ENCODE assay signal across 8 mouse cellular contexts in genomic region chrX:12151269-12151995, GRCm38 (mm10). TPM values are rescaled to one million over a fixed set of nuclear protein-coding genes. Genes with fewer than 3 reads are reported as not detected.
DNase-seq lines count a peak whose midpoint lies in the region; ATAC-seq and TF ChIP-seq lines count a peak whose summit lies in the region.

No protein-coding gene starts in this region.

- H3K36me3 ChIP-seq in forebrain, embryonic 14.5 days (ENCODE audit: control insufficient read depth, insufficient read depth, low read length): no peaks in the 10 kb centered on the region
- no peaks in the 10 kb centered on the region for H3K36me3 ChIP-seq in limb, embryonic 13.5 days

- H3K27me3 ChIP-seq in forebrain, embryonic 14.5 days (replicated peaks; ENCODE audit: control insufficient read depth, insufficient read depth, low read length): 0 out of 2 replicates have a peak, but pooled peaks cover 15% of the 10 kb centered on the region
- peaks cover 87% of the 10 kb centered on the region for H3K27me3 ChIP-seq in limb, embryonic 13.5 days

- TF ChIP-seq POLR2A in bone marrow, adult 2 months (IDR thresholded peaks at IDR 0.05; ENCODE audit: borderline replicate concordance, control insufficient read depth, low read depth, low read length): no peak

- peak; percentile 46 to 55 for DNase-seq in left cerebral cortex, adult 2 months (ENCODE audit: extremely low spot score in 1 of 2, low spot score in 2 of 2)
- no peak for DNase-seq in left cerebral cortex, adult 11 months (ENCODE audit: low spot score)
- peak; percentile 65 for DNase-seq in forebrain, embryonic 14.5 days (ENCODE audit: low spot score)
- DNase-seq in adipocyte (ENCODE audit: low spot score): no peak
- no peak for DNase-seq in gastrocnemius, adult 8-10 months (ENCODE audit: low spot score in 2 of 2)

- peak; percentile 63 for ATAC-seq in forebrain, embryonic 14.5 days
- no peak for ATAC-seq in limb, embryonic 13.5 days (ENCODE audit: low FRiP score, low read depth)
- ATAC-seq in neutrophil, adult 5-6 weeks (ENCODE audit: extremely low read depth, insufficient number of reproducible peaks, low FRiP score, poor library complexity, severe bottlenecking): peak; percentile 43; the same call in 1 of the 2 replicates

- peak overlapping the region; percentile 50 for H3K4me2 ChIP-seq in forebrain, embryonic 14.5 days (ENCODE audit: low read length)
- peak overlapping the region; percentile 61 for H3K4me2 ChIP-seq in limb, embryonic 13.5 days (replicated peaks)

- 4% methylated on average over 43 of the region's 43 CpGs for WGBS in bone marrow, adult 2 months
- 7% methylated on average over 43 of the region's 43 CpGs for WGBS in forebrain, embryonic 14.5 days
- WGBS in limb, embryonic 13.5 days: 3% methylated on average over 42 of the region's 43 CpGs

- no peaks in the 10 kb centered on the region for H3K9me3 ChIP-seq in forebrain, embryonic 14.5 days (replicated peaks; ENCODE audit: control insufficient read depth, low read length)
- no peaks in the 10 kb centered on the region for H3K9me3 ChIP-seq in limb, embryonic 13.5 days

- H3K27ac ChIP-seq in left cerebral cortex, adult 2 months: peak overlapping the region; percentile 63
- no peak overlapping the region for H3K27ac ChIP-seq in bone marrow, adult 2 months (ENCODE audit: control insufficient read depth, insufficient read depth, low read depth, low read length, poor library complexity)
- no peak overlapping the region for H3K27ac ChIP-seq in forebrain, embryonic 14.5 days (ENCODE audit: low read depth, low read length)
- H3K27ac ChIP-seq in limb, embryonic 13.5 days: no peak overlapping the region

- no peaks in the 10 kb centered on the region; the same call in 1 of the 2 replicates for H3K4me1 ChIP-seq in bone marrow, adult 2 months (ENCODE audit: control insufficient read depth, insufficient read depth, low read length)
- no peaks in the 10 kb centered on the region; the same call in 1 of the 2 replicates for H3K4me1 ChIP-seq in forebrain, embryonic 14.5 days (ENCODE audit: control insufficient read depth, insufficient read depth, low read length)
- peaks cover 44% of the 10 kb centered on the region for H3K4me1 ChIP-seq in limb, embryonic 13.5 days

- peak overlapping the region; percentile 40 for H3K9ac ChIP-seq in forebrain, embryonic 14.5 days (ENCODE audit: low read length)
- H3K9ac ChIP-seq in limb, embryonic 13.5 days: no peak overlapping the region

- no peak for TF ChIP-seq CTCF in left cerebral cortex, adult 2 months (IDR thresholded peaks at IDR 0.05)
- no peak for TF ChIP-seq CTCF in bone marrow, adult 2 months (IDR thresholded peaks at IDR 0.05; ENCODE audit: control insufficient read depth, insufficient read depth, low read length)

- intact Hi-C loops in left cerebral cortex, adult 2 months (cut with DNase I): loop anchor here (5.0 kb wide), 1 partner anchor 344 kb away; no protein-coding TSS in a partner anchor

- peak overlapping the region; percentile 37 for H3K4me3 ChIP-seq in left cerebral cortex, adult 2 months
- peak overlapping the region; percentile 16 for H3K4me3 ChIP-seq in bone marrow, adult 2 months (replicated peaks; ENCODE audit: control insufficient read depth, low read depth, low read length)
- H3K4me3 ChIP-seq in forebrain, embryonic 14.5 days (ENCODE audit: low read depth, low read length): peak overlapping the region; percentile 23
- H3K4me3 ChIP-seq in limb, embryonic 13.5 days: peak overlapping the region; percentile 33

RNA-seq across cellular contexts. Expression of gene Bcor, which starts 8.7 kb away (rescaled TPM):
- 10 to 100 TPM; 33.4 to 38.0 TPM for total RNA-seq in left cerebral cortex, adult 2 months (2021)
- 9.0 and 13.6 TPM in 2 replicates for polyA plus RNA-seq in bone marrow, adult 2 months (2011; ENCODE audit: insufficient read depth, insufficient read length, low replicate concordance, missing spikeins)
- polyA plus RNA-seq in forebrain, embryonic 14.5 days (2014; fragmentation: Nextera tagmentation; extraction: Ambion mirVana): 17.5 and 18.8 TPM in 2 replicates
- polyA plus RNA-seq in limb, embryonic 13.5 days (2015; fragmentation: Nextera tagmentation; extraction: Ambion mirVana): 16.8 and 17.8 TPM in 2 replicates
- 48.4 and 53.0 TPM in 2 replicates for total RNA-seq in neutrophil, adult 5-6 weeks (2017)
- total RNA-seq in gastrocnemius, adult 8-10 months (2022): 10 to 100 TPM; 13.2 to 17.4 (median 14.1) TPM

Comparison
In these comparisons a context has a peak if more than half of its experiments do, and no peak if none do; other contexts are left out.
1. DNase-seq: peak in left cerebral cortex, adult 2 months (2 of 2) and forebrain, embryonic 14.5 days (single experiment); none in left cerebral cortex, adult 11 months (single experiment), adipocyte (single experiment) and gastrocnemius, adult 8-10 months (0 of 2).
2. Peak in every context shown above with its lines, with median percentiles within 50 percentile points of each other: H3K4me3 ChIP-seq.